Mouse (Mus musculus) gastrocnemius, postnatal 36 days (tissue): ENCODE data around the gene Zbtb1. TPM values are rescaled to one million over a fixed set of nuclear protein-coding genes. Genes with fewer than 3 reads are reported as not detected.

ENCODE experiments used
- DNase-seq, 2 experiments: peaks; one replicate each; pipeline ENCODE4 v3.0.0; 2022
- intact Hi-C: fragments of 180-260 bp; cut with DNase I; formaldehyde crosslinking; loops from one replicate; pipeline ENCODE4 v1.15.1; 2025
- total RNA-seq, 2 experiments: library from RNA; stranded (reverse); gene quantifications; 2 replicates each; pipeline ENCODE4 v1.2.3; 2021

The Zbtb1 gene
- total RNA-seq, 2 experiments from 2014 or later, result 3.0 to 4.0 TPM

DNA sequence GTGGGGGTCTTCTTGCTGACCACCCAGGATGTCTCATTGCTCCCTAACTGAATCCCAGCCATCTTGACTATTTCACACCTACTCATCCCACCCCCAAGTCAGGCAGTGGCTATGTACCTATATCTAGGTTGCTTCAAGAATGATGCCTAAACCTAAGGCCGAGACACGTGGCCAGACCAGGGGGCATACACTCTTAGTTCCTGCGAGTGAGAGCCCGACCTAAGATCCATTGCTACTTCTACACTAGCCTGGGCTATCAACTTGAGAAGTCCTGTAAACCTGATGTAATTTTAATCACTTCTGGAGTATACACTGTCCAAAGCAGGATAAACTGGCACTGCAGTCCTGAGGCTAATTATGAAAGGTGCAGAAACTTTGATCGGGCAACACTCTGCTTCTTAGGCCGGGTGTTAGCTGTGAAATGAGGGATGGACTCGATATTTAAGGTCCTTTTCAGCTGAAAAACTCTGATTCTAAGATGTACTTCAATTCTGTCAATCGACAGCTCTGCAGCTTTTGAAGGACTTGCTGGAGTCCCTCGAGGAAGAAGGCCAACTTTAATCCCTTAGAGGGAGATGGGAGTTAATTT is 1.8 kb upstream of the Zbtb1 start:
- no peak for DNase-seq
- intact Hi-C loops, result no loop called here

DNA sequence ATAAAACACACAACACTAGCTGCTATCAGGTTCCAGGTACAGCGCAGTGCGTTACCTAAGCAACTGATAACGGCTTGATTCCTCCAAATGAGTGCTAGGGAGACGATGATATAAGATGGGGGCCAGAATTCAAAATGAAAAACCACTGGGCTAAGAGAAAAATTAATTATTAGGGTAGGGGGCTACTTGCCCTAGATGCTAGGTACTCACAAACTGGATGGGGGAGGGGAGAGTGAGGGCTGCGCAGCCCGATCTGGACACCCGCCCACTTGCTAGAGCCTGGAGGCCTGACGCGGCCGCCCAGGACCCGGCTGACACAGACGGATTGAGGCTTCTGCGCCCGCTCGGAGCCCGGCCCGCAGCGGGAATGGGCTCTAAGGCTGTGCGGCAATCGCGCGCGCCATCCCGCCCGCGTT is 1.3 kb upstream of the Zbtb1 start:
- DNase-seq, result peak in 1 of 2 experiments; percentile 25
- intact Hi-C loops, result no loop called here

GRCm38 (mm10) chr12:76369206-76369977 is 674 bp upstream of the Zbtb1 start, which contains the start of gene Zbtb25:
Zbtb25 (minus strand) TSS chr12:76369602.
- DNase-seq, result peak; percentile 74 to 76
- intact Hi-C loops, result no loop called here

DNA sequence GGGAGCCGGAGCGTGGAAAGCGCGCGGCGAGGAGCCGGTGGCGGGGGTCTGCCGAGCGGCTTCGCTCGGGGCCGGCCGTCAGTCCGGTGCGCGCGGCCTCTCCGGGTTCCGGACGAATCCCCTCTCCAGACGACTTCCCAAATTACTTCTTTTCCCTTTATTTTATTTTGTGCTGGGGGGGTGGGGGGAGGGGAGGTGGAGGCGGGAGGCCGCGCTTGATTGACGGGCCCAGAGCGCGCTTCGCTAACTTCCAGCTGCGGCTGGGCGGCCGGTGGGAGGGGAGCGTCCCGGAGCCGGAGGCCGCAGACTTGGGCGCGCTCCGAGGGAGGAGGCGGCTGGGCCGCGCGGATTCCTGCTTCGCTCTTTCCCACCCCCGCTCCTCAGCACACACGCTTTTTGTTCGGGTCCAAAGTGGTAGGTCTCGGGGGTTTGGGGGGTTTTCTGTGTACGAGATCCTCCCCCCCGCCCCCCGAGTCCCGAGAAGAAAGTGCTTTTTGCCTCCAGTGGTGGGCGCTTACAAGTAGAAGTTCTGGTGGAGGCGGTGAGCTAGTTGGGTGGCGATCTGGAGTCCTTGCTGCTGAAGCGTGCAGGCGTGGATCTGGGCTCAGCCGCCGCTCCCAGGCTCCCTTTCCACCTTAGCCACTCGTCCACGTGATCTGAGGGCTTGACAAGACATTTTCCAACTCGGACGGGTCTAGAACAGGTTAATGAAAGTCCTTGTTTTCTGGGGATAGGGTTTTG is 935 bp downstream of the Zbtb1 start:
- DNase-seq, result peak; percentile 75 to 78
- intact Hi-C loops, result loop anchor here (2.0 kb wide), 1 partner anchor 34 kb away; the partner anchor contains the start of gene Hspa2

- intact Hi-C loops, result no loop called here
- no peak for DNase-seq
Measured at GRCm38 (mm10) chr12:76372046-76372445, 2.0 kb downstream of the Zbtb1 start.

- intact Hi-C loops, result no loop called here
- DNase-seq, result no peak
Measured at GRCm38 (mm10) chr12:76372881-76373818, 3.1 kb downstream of the Zbtb1 start.

GRCm38 (mm10) chr12:76373991-76374390 is 3.9 kb downstream of the Zbtb1 start:
- DNase-seq, result no peak
- intact Hi-C loops, result no loop called here

DNA sequence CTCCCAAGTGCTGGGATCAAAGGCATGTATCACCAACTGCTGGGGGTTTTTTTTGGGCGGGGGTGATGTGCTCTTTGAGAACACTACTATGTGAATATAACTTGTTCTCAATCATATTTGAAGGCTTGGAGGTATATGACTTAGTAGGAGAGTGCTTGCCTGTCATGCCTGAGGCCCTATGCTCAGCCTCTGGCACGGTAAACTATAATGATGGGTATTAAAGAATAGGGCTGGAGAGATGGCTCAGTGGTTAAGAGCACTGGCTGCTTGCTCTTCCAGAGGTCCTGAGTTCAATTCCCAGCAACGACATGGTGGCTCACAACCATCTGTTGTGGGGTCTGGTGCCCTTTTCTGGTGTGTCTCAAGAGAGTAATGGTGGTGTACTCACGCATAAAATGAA is 4.8 kb downstream of the Zbtb1 start:
- no peak for DNase-seq
- intact Hi-C loops, result no loop called here

- DNase-seq, result no peak
- intact Hi-C loops, result no loop called here
Measured at GRCm38 (mm10) chr12:76375506-76375905, 5.4 kb downstream of the Zbtb1 start.

DNA sequence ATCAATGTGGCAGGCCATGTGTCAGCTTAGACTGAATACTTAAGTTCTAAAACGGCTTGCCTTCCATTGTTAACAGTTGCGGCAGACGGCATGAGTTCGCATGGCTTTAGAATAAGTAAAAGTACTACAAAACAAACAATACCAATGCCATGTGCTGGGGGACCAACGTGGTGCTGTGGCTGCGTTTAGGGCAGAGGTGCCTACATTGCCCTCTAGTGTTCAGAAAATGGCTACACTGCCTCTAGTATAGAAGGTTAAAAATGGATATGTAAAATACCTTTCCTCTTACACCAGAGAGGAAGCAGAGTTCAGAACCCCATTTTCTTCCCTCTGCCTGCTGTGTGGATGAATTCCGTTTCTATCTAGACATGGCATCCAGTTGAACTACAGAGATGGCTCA is 6.6 kb downstream of the Zbtb1 start:
- DNase-seq, result no peak
- intact Hi-C loops, result no loop called here

DNA sequence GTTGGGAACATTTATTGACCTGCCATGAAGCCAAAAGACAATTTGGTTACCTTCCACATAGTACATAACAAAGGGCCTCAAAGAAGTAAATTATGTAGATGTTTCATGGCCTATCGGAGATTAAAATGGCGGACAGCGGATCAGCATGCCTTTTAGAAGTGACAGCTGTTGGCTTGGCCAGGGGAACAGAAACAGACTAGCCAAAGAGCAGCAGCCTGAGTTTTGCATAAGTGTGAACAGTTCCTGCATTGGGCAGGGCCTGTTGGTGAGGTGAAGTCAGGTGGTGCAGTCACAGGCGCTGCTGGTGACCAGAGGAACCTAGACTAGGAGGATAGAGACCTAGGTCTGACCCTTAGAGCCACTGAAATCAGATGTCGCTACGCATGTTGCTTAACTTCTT is 7.0 kb downstream of the Zbtb1 start:
- intact Hi-C loops, result no loop called here
- DNase-seq, result no peak

- intact Hi-C loops, result no loop called here
- DNase-seq, result no peak
Measured at GRCm38 (mm10) chr12:76377726-76378125, 7.7 kb downstream of the Zbtb1 start.

- intact Hi-C loops, result no loop called here
- DNase-seq, result no peak
Measured at GRCm38 (mm10) chr12:76378556-76378955, 8.5 kb downstream of the Zbtb1 start.

GRCm38 (mm10) chr12:76380151-76380550 is 10.1 kb downstream of the Zbtb1 start:
- intact Hi-C loops, result no loop called here
- no peak for DNase-seq

- DNase-seq, result no peak
- intact Hi-C loops, result no loop called here
Measured at GRCm38 (mm10) chr12:76385342-76385741, 15.3 kb downstream of the Zbtb1 start.

DNA sequence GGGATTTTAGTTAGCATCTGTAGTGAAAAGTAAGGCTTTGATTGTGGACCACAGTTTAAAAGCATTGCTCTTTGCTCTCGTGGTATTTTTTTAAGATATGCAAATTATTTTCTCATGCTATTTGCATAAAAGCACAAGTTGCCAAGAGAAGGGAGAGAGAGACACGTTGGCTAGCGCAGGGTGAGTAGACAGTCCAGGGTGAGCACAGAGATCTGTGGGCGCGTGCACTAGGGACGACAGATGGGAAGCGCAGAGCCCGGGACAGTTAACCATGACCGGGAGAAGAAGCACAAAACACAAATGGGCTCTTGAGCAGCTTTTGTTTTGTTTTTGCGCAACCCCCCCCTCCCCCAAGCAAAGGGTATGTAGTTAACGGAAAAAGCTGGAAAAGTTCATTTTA is 18.7 kb downstream of the Zbtb1 start:
- DNase-seq, result no peak
- intact Hi-C loops, result no loop called here

DNA sequence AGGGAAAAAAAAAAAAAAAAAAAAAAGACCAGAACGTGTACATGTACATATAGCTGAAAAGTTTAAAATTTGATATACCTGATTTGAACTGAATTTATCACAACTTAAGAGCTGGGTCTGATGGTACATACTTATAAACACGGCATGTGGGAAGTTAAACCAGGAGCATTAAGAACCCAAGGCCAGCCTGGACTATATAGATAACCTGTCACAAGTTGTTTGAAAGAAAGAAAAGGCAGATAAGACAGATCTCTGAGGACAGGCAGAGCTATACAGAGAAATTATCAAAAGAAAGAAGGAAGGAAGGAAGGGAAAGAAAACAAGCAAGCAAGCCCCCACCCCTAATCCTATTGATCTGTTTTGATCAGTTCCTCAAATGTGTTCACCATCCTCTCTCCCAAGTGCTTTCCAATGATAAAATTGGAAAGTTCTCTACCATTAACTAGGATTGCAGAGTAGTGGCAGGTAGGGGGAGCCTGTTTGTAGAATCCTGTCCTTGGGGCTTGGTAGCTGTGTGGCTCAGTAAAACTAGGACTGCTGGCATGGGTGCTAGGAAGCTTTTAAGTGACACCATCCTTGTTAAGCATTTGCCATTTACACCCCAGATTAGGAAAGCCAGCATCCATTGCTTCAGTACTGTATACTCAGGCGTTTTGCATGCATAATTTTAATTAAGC is 21.7 kb downstream of the Zbtb1 start:
- intact Hi-C loops, result no loop called here

GRCm38 (mm10) chr12:76392979-76393378 is 22.9 kb downstream of the Zbtb1 start:
- DNase-seq, result no peak
- intact Hi-C loops, result no loop called here

More for the DNA sequence above, 21.7 kb downstream of the Zbtb1 start:
- DNase-seq, result no peak

GRCm38 (mm10) chr12:76397281-76397680 is 27.2 kb downstream of the Zbtb1 start:
- intact Hi-C loops, result no loop called here

DNA sequence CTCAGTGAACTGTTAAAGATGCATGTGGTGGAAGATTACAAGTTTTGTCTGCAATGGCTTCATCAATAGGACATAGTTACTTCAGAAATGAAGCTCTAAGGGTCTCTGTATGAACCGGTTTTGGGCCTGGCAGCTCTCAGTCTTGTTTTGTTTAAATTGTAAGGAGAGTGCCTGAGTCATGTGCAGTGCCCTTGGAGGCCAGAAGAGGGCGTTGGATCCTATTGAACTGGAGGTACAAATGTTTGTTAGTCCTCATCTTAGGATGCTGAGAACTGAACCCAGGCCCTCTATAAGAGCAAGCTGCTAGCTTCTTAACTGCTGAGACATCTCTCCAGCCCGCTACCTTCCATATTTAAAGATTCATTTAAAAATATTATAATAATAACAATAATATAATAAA is 31.6 kb downstream of the Zbtb1 start:
- intact Hi-C loops, result no loop called here
- DNase-seq, result no peak

More at GRCm38 (mm10) chr12:76397281-76397680, 27.2 kb downstream of the Zbtb1 start:
- DNase-seq, result no peak
